Mouse (Mus musculus) adrenal gland, postnatal 10 days (tissue): ENCODE results near the gene Olfr366. TPM values are rescaled to one million over a fixed set of nuclear protein-coding genes. Genes with fewer than 3 reads are reported as not detected.
"Not testable (repeated sequence)": the region's sequence is repeated elsewhere in the genome, so short reads cannot be mapped to it uniquely, and the experiment has no call there.

ENCODE experiments used
- DNase-seq: peaks from one replicate; pipeline ENCODE4 v3.0.0; 2021; ENCODE audit warnings: mixed read lengths
- long read RNA-seq, 2 experiments: library from polyadenylated mRNA; stranded (forward); transcript quantifications; one replicate each; pipeline ENCODE4 v2.0.0; 2021
- total RNA-seq, 2 experiments: library from RNA; stranded (reverse); gene quantifications; 2 replicates each; pipeline ENCODE4 v1.2.3; 2021

Olfr366 gene
- not detected for total RNA-seq
- long read RNA-seq, experiment 1: 0 reads
- long read RNA-seq, experiment 2: 0 reads

- DNase-seq: no peak
Measured at GRCm38 (mm10) chr2:37211274-37211673, at the start of gene Olfr366. TSS of gene Olfr366 (plus strand) at chr2:37211574.

GRCm38 (mm10) chr2:37187898-37188297 lies 23.5 kb upstream of the Olfr366 start, which contains the start of gene Olfr365:
TSS of gene Olfr365 (plus strand) at chr2:37188198.
- DNase-seq: no peak

- not testable (repeated sequence) for DNase-seq
Measured at GRCm38 (mm10) chr2:37261781-37262180, 50.4 kb downstream of the Olfr366 start.

Other genes starting within 250 kb of the Olfr366 start
- gene Olfr357, start 217.7 kb upstream of the Olfr366 start, total RNA-seq: not detected
- gene Olfr358, start 202.2 kb upstream of the Olfr366 start, total RNA-seq: not detected
- gene Olfr360, start 145.8 kb upstream of the Olfr366 start, total RNA-seq: not detected
- gene Olfr361, start 122.3 kb upstream of the Olfr366 start, total RNA-seq: not detected
- gene Olfr362, start 93.7 kb upstream of the Olfr366 start, total RNA-seq: not detected
- gene Olfr364-ps1, start 72.3 kb upstream of the Olfr366 start, total RNA-seq: not detected
- not detected for gene Olfr365, start 23.4 kb upstream of the Olfr366 start, total RNA-seq
- not detected for gene Olfr368, start 114.9 kb downstream of the Olfr366 start, total RNA-seq
- 10 to 100 TPM; 40.8 to 41.2 TPM for gene Pdcl, start 147.8 kb downstream of the Olfr366 start, total RNA-seq
- 10 to 100 TPM; 34.8 to 43.4 TPM for gene Rc3h2, start 211.3 kb downstream of the Olfr366 start, total RNA-seq
- gene Zbtb26, start 231.6 kb downstream of the Olfr366 start, total RNA-seq: 10 to 100 TPM in 1 of 2 experiments, 1 to 10 TPM in 1; 6.2 to 10.2 TPM
- gene Zbtb6, start 231.6 kb downstream of the Olfr366 start, total RNA-seq: 10 to 100 TPM; 12.6 to 13.6 TPM
- 10 to 100 TPM; 49.5 to 61.9 TPM for gene Rabgap1, start 231.7 kb downstream of the Olfr366 start, total RNA-seq